Mouse (Mus musculus) mouse embryonic stem cell (cell line): Measurements from ENCODE around the gene Cfap20.

Source experiments
- in situ Hi-C, 2 experiments: fragments of 300-500 bp; cut with MboI; formaldehyde crosslinking; loops; 1 replicate in 1 of 2; 3 replicates in 1 of 2; pipeline ENCODE4 v1.14.3; 2019 to 2020; ENCODE audit warnings: low sequenced_read_pairs in 2 of 2, low pct_unique_long_range_greater_than_20kb in 1 of 2, mixed read lengths in 1 of 2; ENCODE audit not compliant: unreplicated experiment in 1 of 2

The Cfap20 gene

GRCm38 (mm10) chr8:95434686-95435439 is at the start of gene Cfap20:
Gene Cfap20 (minus strand): TSS chr8:95434869.
- in situ Hi-C loops, result no loop called here

GRCm38 (mm10) chr8:95470008-95470407 is 35.3 kb upstream of the Cfap20 start:
- in situ Hi-C loops, result no loop called here

- in situ Hi-C loops, result no loop called here
Measured at GRCm38 (mm10) chr8:95468995-95469394, 34.3 kb upstream of the Cfap20 start.

- in situ Hi-C loops, result no loop called here
Measured at GRCm38 (mm10) chr8:95466543-95466942, 31.9 kb upstream of the Cfap20 start.

- in situ Hi-C loops, result no loop called here
Measured at GRCm38 (mm10) chr8:95452518-95452917, 17.8 kb upstream of the Cfap20 start.

GRCm38 (mm10) chr8:95450271-95450670 is 15.6 kb upstream of the Cfap20 start:
- in situ Hi-C loops, result no loop called here

GRCm38 (mm10) chr8:95447661-95448060 is 13.0 kb upstream of the Cfap20 start:
- in situ Hi-C loops, result no loop called here

GRCm38 (mm10) chr8:95445042-95445441 is 10.4 kb upstream of the Cfap20 start:
- in situ Hi-C loops, result no loop called here

- in situ Hi-C loops, result no loop called here
Measured at GRCm38 (mm10) chr8:95441491-95442039, 6.9 kb upstream of the Cfap20 start.

GRCm38 (mm10) chr8:95440168-95440709 is 5.6 kb upstream of the Cfap20 start:
- in situ Hi-C loops, result no loop called here

GRCm38 (mm10) chr8:95439421-95439820 is 4.8 kb upstream of the Cfap20 start:
- in situ Hi-C loops, result no loop called here

- in situ Hi-C loops, result no loop called here
Measured at GRCm38 (mm10) chr8:95437341-95437992, 2.8 kb upstream of the Cfap20 start.

GRCm38 (mm10) chr8:95435930-95436329 is 1.3 kb upstream of the Cfap20 start:
- in situ Hi-C loops, result no loop called here

- in situ Hi-C loops, result no loop called here
Measured at GRCm38 (mm10) chr8:95435471-95435870, 802 bp upstream of the Cfap20 start.

- in situ Hi-C loops, result no loop called here
Measured at GRCm38 (mm10) chr8:95434233-95434632, 436 bp downstream of the Cfap20 start.

- in situ Hi-C loops, result no loop called here
Measured at GRCm38 (mm10) chr8:95433124-95433523, 1.5 kb downstream of the Cfap20 start.

- in situ Hi-C loops, result no loop called here
Measured at GRCm38 (mm10) chr8:95432471-95432870, 2.2 kb downstream of the Cfap20 start.

- in situ Hi-C loops, result loop anchor here in 1 of 2 experiments (5.0 kb wide), 1 partner anchor 78 kb away; the partner anchor contains the start of gene Mmp15
Measured at GRCm38 (mm10) chr8:95429945-95430344, 4.7 kb downstream of the Cfap20 start.
